Mouse (Mus musculus) lung, embryonic 16.5 days (tissue): Measurements from ENCODE around the gene Ppp4r3a. TPM values are rescaled to one million over a fixed set of nuclear protein-coding genes. Genes with fewer than 3 reads are reported as not detected.
"Not testable (repeated sequence)": the region's sequence is repeated elsewhere in the genome, so short reads cannot be mapped to it uniquely, and the experiment has no call there.

Experiments used
- ATAC-seq: fragments of 200-750 bp; cut with Nextera tagmentation; 2 replicates; pipeline ENCODE4 v1.8.0; 2017; ENCODE audit warnings: low read depth, mild to moderate bottlenecking, moderate library complexity
- H3K27ac ChIP-seq: fragments of 300-500 bp; sonication (generic); 2 replicates; pipeline ENCODE4 v1.5.1; 2014; ENCODE audit warnings: mild to moderate bottlenecking, control low read depth, low read length
- H3K27me3 ChIP-seq: fragments of 300-500 bp; sonication (generic); 2 replicates; pipeline ENCODE4 v1.6.1; 2014; ENCODE audit warnings: low read depth, low read length, mixed read lengths; ENCODE audit not compliant: control insufficient read depth, insufficient read depth
- H3K36me3 ChIP-seq: fragments of 300-500 bp; sonication (generic); 2 replicates; pipeline ENCODE4 v1.6.1; 2014; ENCODE audit warnings: low read length; ENCODE audit not compliant: control insufficient read depth, insufficient read depth
- H3K4me1 ChIP-seq: fragments of 300-500 bp; sonication (generic); replicated peaks from 2 replicates; pipeline ENCODE4 v1.6.1; 2014; ENCODE audit warnings: low read length, mixed read lengths; ENCODE audit not compliant: control insufficient read depth, insufficient read depth
- H3K4me2 ChIP-seq: fragments of 300-500 bp; sonication (generic); 2 replicates; pipeline ENCODE4 v1.6.1; 2014; ENCODE audit warnings: low read depth, low read length, control low read depth
- H3K4me3 ChIP-seq: fragments of 300-500 bp; sonication (generic); 2 replicates; pipeline ENCODE4 v1.5.1; 2014; ENCODE audit warnings: mild to moderate bottlenecking, low read length, control low read depth
- H3K9ac ChIP-seq: fragments of 300-500 bp; sonication (generic); 2 replicates; pipeline ENCODE4 v1.6.1; 2014; ENCODE audit warnings: low read length, control low read depth
- H3K9me3 ChIP-seq: fragments of 300-500 bp; sonication (generic); 2 replicates; pipeline ENCODE4 v1.6.1; 2016; ENCODE audit warnings: low read length; ENCODE audit not compliant: control insufficient read depth
- WGBS: fragments of 180-500 bp; shearing (Covaris S2); extraction: QIAGEN DNeasy Blood & Tissue Kit; methylation state at CpG from one replicate; pipeline ENCODE4 v1.1.7; 2014; 5-methylcytosine and 5-hydroxymethylcytosine counted together
- polyA plus RNA-seq: library from polyadenylated mRNA; unstranded; fragments of >200 nt; fragmentation: Nextera tagmentation; extraction: Ambion mirVana; gene quantifications from 2 replicates; pipeline ENCODE4 v1.2.1, GENCODE M21; 2015

The Ppp4r3a gene
- 28.8 and 30.4 TPM in 2 replicates for polyA plus RNA-seq

DNA sequence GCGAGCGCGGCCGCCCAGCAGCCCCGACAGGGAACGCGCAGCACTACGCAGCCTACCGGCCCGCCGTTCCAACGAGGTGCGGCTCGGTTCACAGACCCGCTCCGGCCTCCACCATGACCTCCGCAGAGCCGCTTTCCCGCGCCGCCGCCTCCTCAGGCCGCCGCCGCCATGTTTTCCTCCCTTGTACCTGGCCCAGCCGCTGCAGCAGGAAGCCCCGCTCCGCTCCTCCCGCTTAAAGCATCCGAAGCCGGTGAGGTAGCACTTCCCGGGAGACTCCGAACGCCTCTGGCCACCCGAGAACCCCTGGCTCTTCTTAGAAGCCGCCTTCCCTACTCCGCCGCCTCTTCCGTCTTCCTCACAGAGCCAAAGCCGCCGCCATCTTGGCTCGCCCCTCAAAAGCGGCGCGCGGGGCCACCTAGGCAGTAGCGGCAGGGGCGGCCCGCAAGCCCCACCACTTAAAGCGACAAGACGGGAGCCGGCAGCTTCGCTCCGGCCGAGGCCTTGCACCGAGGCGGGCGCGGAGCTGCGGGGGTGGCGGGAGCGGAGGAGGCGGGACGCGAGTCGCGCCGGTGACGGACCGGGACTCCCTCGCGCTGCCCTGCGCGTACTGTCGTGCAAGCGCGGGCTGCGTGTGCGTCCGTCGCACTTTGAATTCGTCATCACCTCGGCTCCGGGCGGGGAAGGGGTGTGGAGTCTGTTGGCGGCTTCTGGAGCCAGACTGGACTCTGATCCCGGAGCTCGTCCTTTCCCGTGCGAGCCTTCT, at the start of gene Ppp4r3a:
Gene Ppp4r3a, minus strand, starts transcription at position 627 of the 763 bp plus-strand sequence.
- peak within 1 kb of the TSS; percentile 98 for H3K27ac ChIP-seq
- peak; percentile 98 for ATAC-seq
- peaks cover 16% of the 10 kb centered on the region for H3K4me1 ChIP-seq
- H3K9me3 ChIP-seq = no peaks in the 10 kb centered on the region
- under 1% methylated on average over 78 of the region's 90 CpGs for WGBS
- H3K36me3 ChIP-seq = 0 out of 2 replicates have a peak, but pooled peaks cover 2% of the 10 kb centered on the region
- H3K4me2 ChIP-seq = peak within 1 kb of the TSS; percentile 93
- H3K9ac ChIP-seq = peak within 1 kb of the TSS; percentile 99
- H3K4me3 ChIP-seq = peak within 1 kb of the TSS; percentile 88
- H3K27me3 ChIP-seq = no peaks in the 10 kb centered on the region

DNA sequence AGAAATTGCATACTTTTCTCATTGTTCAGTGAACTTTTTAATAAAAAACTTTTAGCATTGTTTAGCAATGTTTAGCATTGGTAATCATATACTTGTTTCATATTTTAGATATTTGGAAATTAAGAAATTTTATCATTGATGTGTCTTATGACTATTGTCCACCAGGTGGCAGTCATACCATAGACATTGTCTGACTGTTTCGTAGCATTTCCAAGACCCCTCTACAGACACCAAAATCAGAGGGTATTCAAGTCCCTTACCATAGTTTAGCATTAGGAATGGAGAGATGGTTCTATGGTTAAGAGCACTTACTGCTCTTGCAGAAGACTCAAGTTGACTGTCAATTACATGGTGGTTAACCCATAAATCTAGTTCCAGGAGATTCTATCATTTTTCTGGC, 39.5 kb upstream of the Ppp4r3a start:
- no peak overlapping the region for H3K27ac ChIP-seq
- H3K4me3 ChIP-seq = no peak overlapping the region
- no peaks in the 10 kb centered on the region for H3K36me3 ChIP-seq
- no peak overlapping the region for H3K4me2 ChIP-seq
- ATAC-seq = no peak
- H3K9ac ChIP-seq = no peak overlapping the region
- H3K4me1 ChIP-seq = no peaks in the 10 kb centered on the region
- H3K27me3 ChIP-seq = no peaks in the 10 kb centered on the region
- H3K9me3 ChIP-seq = no peaks in the 10 kb centered on the region
- WGBS = 15% methylated on average over 1 of the region's 1 CpGs

DNA sequence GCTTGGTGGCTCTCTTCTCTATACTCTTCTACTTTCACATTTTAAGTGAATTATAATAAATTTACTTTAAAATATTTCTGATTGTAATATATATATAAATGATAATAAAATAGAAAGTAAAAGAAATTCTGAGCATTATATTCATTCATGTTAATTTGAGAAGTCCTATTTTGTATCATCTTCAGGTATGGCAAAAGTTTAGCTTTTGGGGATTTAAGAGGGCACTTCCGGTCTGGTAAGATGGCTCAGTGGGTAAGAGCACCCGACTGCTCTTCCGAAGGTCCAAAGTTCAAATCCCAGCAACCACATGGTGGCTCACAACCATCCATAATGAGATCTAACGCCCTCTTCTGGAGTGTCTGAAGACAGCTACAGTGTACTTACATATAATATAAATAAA, 38.6 kb upstream of the Ppp4r3a start:
- not testable (repeated sequence) for H3K9me3 ChIP-seq

DNA sequence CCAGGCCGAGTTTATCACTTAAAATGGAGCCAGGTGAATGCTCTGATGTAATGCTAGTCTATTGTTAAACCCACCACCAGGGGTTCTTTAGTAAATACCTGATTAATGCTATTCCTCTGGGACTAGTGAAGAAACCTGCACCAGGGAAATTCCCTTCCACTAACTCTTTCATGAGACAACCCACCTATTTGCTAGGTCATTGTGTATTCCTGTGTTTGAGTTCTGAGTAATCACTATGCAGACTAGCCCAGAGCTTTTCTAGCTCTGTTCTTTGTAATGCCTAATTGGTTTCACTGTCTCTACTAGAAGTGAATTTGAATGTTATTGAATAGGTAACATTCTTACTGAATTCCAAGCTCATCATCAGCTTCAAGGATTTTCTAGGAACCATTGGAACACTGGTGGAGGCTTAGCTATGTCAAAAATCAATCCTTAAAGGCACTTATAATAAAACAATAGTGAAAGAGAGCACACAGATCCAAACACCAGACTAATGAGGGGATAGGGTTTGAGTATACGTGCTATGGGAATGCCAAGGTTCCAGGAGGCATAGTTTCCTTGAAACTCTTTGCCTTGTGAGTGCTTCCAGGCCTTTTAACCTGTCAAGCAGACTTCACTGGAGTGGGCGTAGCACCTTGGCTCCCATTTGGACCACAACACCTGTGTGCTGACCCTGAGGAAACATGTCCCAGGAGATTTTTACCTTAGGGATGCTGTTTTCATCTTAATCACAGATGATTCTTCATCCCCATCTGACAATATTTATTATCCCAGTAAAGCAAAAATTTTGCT, 26.5 kb upstream of the Ppp4r3a start:
- not testable (repeated sequence) for H3K4me3 ChIP-seq, H3K4me1 ChIP-seq, H3K9me3 ChIP-seq, H3K27ac ChIP-seq, ATAC-seq, H3K4me2 ChIP-seq, H3K36me3 ChIP-seq, H3K9ac ChIP-seq, H3K27me3 ChIP-seq
- 69% methylated on average over 3 of the region's 3 CpGs for WGBS

More for the DNA sequence above, 38.6 kb upstream of the Ppp4r3a start:
- not testable (repeated sequence) for H3K27me3 ChIP-seq, H3K36me3 ChIP-seq, H3K4me1 ChIP-seq, ATAC-seq, H3K4me3 ChIP-seq, H3K27ac ChIP-seq, H3K9ac ChIP-seq, H3K4me2 ChIP-seq
- WGBS = 60% methylated on average over 4 of the region's 4 CpGs

DNA sequence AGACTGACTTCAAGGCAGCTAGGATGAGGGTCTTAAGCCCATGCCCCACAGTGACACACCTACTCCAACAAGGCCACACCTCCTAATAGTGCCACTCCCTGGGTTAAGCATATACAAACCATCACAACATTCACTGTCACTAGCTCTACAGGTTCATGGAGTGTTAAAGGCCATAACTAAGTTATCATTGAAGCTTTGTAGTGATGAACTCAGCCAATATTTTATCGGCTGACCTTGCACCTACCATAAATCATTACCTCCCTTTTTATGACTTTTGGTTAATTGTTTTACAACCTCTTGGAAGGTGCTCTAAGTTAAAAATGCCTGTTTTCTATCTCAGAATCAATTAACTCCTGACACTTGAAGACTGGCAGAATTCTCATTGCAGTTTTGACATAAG, 24.2 kb upstream of the Ppp4r3a start:
- H3K4me1 ChIP-seq = no peaks in the 10 kb centered on the region
- no peak overlapping the region for H3K9ac ChIP-seq
- no peak overlapping the region for H3K4me3 ChIP-seq
- 92% methylated on average over 1 of the region's 1 CpGs for WGBS
- H3K27ac ChIP-seq = no peak overlapping the region
- no peak overlapping the region for H3K4me2 ChIP-seq
- no peaks in the 10 kb centered on the region for H3K27me3 ChIP-seq
- ATAC-seq = no peak
- H3K9me3 ChIP-seq = no peaks in the 10 kb centered on the region
- H3K36me3 ChIP-seq = no peaks in the 10 kb centered on the region

DNA sequence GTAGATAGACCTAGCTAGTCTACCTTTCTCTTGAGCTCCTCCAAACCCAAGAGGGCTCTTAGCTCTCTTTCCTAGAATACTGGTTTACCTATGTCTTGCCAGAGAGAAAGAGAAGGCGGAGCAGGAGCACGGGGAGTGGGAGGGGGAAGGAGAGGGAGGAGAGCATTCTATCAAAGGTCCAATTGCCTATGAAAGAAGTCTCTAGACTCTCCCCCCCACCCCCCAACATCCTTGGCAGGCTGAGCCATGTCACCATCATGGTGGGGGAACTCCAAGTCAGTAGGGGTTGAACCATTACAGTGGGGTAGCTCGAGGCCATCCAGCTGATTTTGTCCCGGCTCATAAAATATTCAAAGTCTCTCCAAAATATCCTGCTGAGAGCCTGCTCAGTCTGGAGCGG, 22.1 kb upstream of the Ppp4r3a start:
- Histone ChIP-seq H3K36me3 (no peaks in the 10 kb centered on the region), H3K4me2 (no peak overlapping the region), H3K4me3 (no peak overlapping the region), H3K27ac (no peak overlapping the region), H3K27me3 (no peaks in the 10 kb centered on the region), H3K9ac (no peak overlapping the region), H3K9me3 (no peaks in the 10 kb centered on the region; the same call in 1 of the 2 replicates), H3K4me1 (no peaks in the 10 kb centered on the region)
- ATAC-seq = no peak
- WGBS = 56% methylated on average over 5 of the region's 5 CpGs

DNA sequence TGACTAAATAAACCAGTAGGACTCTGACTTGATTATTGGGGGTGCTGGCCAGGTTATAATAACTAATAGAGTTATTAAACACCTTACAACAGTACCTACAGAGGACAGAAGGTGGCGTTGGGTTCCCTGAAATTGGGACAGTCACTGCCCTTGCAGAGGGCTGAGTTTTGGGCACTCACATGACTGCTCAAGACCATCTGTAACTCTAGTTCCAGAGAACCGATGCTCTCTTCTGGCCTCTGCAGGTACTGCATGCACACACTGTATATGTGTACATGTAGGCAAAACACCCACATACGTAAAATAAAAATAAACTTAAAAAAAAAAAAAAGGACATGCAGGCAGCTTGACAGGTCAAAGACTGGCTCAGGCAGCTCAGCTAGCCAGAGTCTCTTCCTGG, 19.1 kb upstream of the Ppp4r3a start:
- WGBS = 61% methylated on average over 3 of the region's 3 CpGs
- Histone ChIP-seq H3K4me2 (no peak overlapping the region), H3K36me3 (no peaks in the 10 kb centered on the region), H3K4me3 (no peak overlapping the region), H3K27ac (no peak overlapping the region), H3K9me3 (no peaks in the 10 kb centered on the region; the same call in 1 of the 2 replicates), H3K27me3 (no peaks in the 10 kb centered on the region), H3K9ac (no peak overlapping the region), H3K4me1 (no peaks in the 10 kb centered on the region)
- no peak for ATAC-seq

DNA sequence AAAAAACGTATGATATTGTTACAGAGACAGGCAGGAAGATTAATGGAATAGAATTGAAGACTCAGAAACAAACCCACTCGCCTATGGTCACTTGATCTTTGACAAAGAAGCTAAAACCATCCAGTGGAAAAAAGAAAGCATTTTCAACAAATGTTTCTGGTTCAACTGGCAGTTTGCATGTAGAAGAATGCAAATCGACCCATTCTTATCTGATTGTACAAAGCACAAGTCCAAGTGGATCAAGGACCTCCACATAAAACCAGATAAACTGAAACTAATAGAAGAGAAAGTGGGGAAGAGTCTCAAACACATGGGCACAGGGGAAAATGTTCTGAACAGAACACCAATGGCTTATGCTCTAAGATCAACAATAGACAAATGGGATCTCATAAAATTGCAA, 10.2 kb upstream of the Ppp4r3a start:
- not testable (repeated sequence) for H3K9ac ChIP-seq, H3K27ac ChIP-seq

DNA sequence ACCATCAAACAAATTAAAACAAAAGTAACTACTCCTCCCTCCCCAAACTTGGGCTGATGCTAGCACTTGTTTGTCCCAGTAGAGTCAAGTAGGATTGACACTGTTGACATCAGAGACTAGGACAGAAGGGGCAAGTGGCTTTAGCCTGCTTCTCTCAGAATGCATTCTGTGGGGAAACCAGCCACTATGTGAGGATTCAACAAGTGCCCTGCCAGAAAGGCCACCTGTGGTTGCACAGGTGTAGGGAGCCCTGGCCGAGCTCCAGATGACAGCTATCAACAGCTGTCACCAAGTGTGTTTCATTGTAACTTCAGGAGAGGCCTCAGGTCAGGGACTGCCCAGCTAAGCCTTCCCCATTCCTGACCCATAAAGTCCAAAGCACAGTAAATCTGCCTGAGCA, 6.5 kb upstream of the Ppp4r3a start:
- Histone ChIP-seq H3K9me3 (no peaks in the 10 kb centered on the region), H3K36me3 (no peaks in the 10 kb centered on the region)

More for the DNA sequence above, 10.2 kb upstream of the Ppp4r3a start:
- H3K4me1 ChIP-seq, H3K4me3 ChIP-seq, H3K27me3 ChIP-seq, H3K4me2 ChIP-seq, H3K36me3 ChIP-seq, ATAC-seq, H3K9me3 ChIP-seq: not testable (repeated sequence)
- 45% methylated on average over 3 of the region's 3 CpGs for WGBS

More for the DNA sequence above, 6.5 kb upstream of the Ppp4r3a start:
- Histone ChIP-seq H3K9ac (no peak overlapping the region), H3K27me3 (no peaks in the 10 kb centered on the region), H3K4me3 (no peak overlapping the region), H3K4me1 (0 out of 2 replicates have a peak, but pooled peaks cover 2% of the 10 kb centered on the region), H3K27ac (no peak overlapping the region), H3K4me2 (no peak overlapping the region)
- WGBS = 64% methylated on average over 1 of the region's 1 CpGs
- ATAC-seq = no peak
